Mouse (Mus musculus): Measurements from ENCODE around the gene Gpr34. TPM values are rescaled to one million over a fixed set of nuclear protein-coding genes. Genes with fewer than 3 reads are reported as not detected.

Gene Gpr34
- polyA plus RNA-seq, 1 experiment from 2014 or later: not detected

- in situ Hi-C loops (cut with MboI; ENCODE audit: low pct_unique_long_range_greater_than_20kb): no loop called here
- CTCF ChIA-PET: no interaction called here
Measured at GRCm38 (mm10) chrX:13668867-13669266, 37.0 kb downstream of the Gpr34 start.

GRCm38 (mm10) chrX:13670342-13670741 is 38.5 kb downstream of the Gpr34 start:
- CTCF ChIA-PET: no interaction called here
- no peak for TF ChIP-seq CTCF (IDR thresholded peaks at IDR 0.05)
- no peak for DNase-seq (ENCODE audit: low read depth, low spot score)
- in situ Hi-C loops (cut with MboI; ENCODE audit: low pct_unique_long_range_greater_than_20kb): no loop called here
- POLR2A ChIA-PET: interaction anchor here (0.6 kb wide), 1 partner anchor 375 kb away, joined by 3 read pairs; no protein-coding TSS in a partner anchor
- peaks cover 19% of the 10 kb centered on the region for H3K27me3 ChIP-seq
- no peak for ATAC-seq

More at GRCm38 (mm10) chrX:13668867-13669266, 37.0 kb downstream of the Gpr34 start:
- no peak for TF ChIP-seq CTCF (IDR thresholded peaks at IDR 0.05)
- peaks cover 32% of the 10 kb centered on the region for H3K27me3 ChIP-seq
- POLR2A ChIA-PET: no interaction called here
- DNase-seq (ENCODE audit: low read depth, low spot score): no peak
- no peak for ATAC-seq

- peaks cover 23% of the 10 kb centered on the region for H3K27me3 ChIP-seq
- POLR2A ChIA-PET: no interaction called here
- CTCF ChIA-PET: interaction anchor here (1.6 kb wide), 1 partner anchor 16 kb away, joined by 5 read pairs; no protein-coding TSS in a partner anchor
- no peak for DNase-seq (ENCODE audit: low read depth, low spot score)
- no peak for TF ChIP-seq CTCF (IDR thresholded peaks at IDR 0.05)
- ATAC-seq: no peak
- in situ Hi-C loops (cut with MboI; ENCODE audit: low pct_unique_long_range_greater_than_20kb): no loop called here
Measured at GRCm38 (mm10) chrX:13673001-13673400, 41.1 kb downstream of the Gpr34 start.

- CTCF ChIA-PET: no interaction called here
- no peak for TF ChIP-seq CTCF (IDR thresholded peaks at IDR 0.05)
- POLR2A ChIA-PET: no interaction called here
- in situ Hi-C loops (cut with MboI; ENCODE audit: low pct_unique_long_range_greater_than_20kb): no loop called here
- peaks cover 67% of the 10 kb centered on the region for H3K27me3 ChIP-seq
- ATAC-seq (no peak), DNase-seq (ENCODE audit: low read depth, low spot score) (no peak)
Measured at GRCm38 (mm10) chrX:13681748-13682147, 49.9 kb downstream of the Gpr34 start.

GRCm38 (mm10) chrX:13686589-13686988 is 54.7 kb downstream of the Gpr34 start:
- no peak for DNase-seq (ENCODE audit: low read depth, low spot score)
- in situ Hi-C loops (cut with MboI; ENCODE audit: low pct_unique_long_range_greater_than_20kb): no loop called here
- CTCF ChIA-PET: no interaction called here
- no peak for ATAC-seq
- POLR2A ChIA-PET: no interaction called here
- H3K27me3 ChIP-seq: peaks cover 45% of the 10 kb centered on the region
- no peak for TF ChIP-seq CTCF (IDR thresholded peaks at IDR 0.05)

- peaks cover 36% of the 10 kb centered on the region for H3K27me3 ChIP-seq
- no peak for DNase-seq (ENCODE audit: low read depth, low spot score)
- CTCF ChIA-PET: no interaction called here
- in situ Hi-C loops (cut with MboI; ENCODE audit: low pct_unique_long_range_greater_than_20kb): no loop called here
- TF ChIP-seq CTCF (IDR thresholded peaks at IDR 0.05): no peak
- POLR2A ChIA-PET: no interaction called here
- ATAC-seq: no peak
Measured at GRCm38 (mm10) chrX:13688356-13688755, 56.5 kb downstream of the Gpr34 start.

Other genes with a start within 250 kb of the Gpr34 start
- 0.06 TPM for gene Nyx, start 166.0 kb upstream of the Gpr34 start, polyA plus RNA-seq (2021)
- not detected for gene Gpr82, start 29.3 kb downstream of the Gpr34 start, polyA plus RNA-seq (2021)
- gene Cask, start 219.3 kb downstream of the Gpr34 start, polyA plus RNA-seq (2021): 70.1 TPM